Mouse (Mus musculus) limb, embryonic 14.5 days (tissue): ENCODE measurements around the gene Nr5a2. TPM values are rescaled to one million over a fixed set of nuclear protein-coding genes. Genes with fewer than 3 reads are reported as not detected.

Source experiments
- ATAC-seq: fragments of 200-750 bp; cut with Nextera tagmentation; 2 replicates; pipeline ENCODE4 v1.8.0; 2017; ENCODE audit warnings: low read depth, moderate number of reproducible peaks, moderate TSS enrichment; ENCODE audit not compliant: low FRiP score
- DNase-seq: peaks from one replicate; pipeline ENCODE4 v3.0.0-alpha.2; 2015; ENCODE audit warnings: low spot score
- H3K27ac ChIP-seq: fragments of 300-500 bp; sonication (generic); replicated peaks from 2 replicates; pipeline ENCODE4 v1.5.1; 2014; ENCODE audit warnings: low read depth, mild to moderate bottlenecking, low read length, moderate library complexity, mixed read lengths
- H3K27me3 ChIP-seq: fragments of 300-500 bp; sonication (generic); 2 replicates; pipeline ENCODE4 v1.6.1; 2014; ENCODE audit warnings: low read length, mixed read lengths; ENCODE audit not compliant: control insufficient read depth, insufficient read depth
- H3K36me3 ChIP-seq: fragments of 300-500 bp; sonication (generic); 2 replicates; pipeline ENCODE4 v1.6.1; 2014; ENCODE audit warnings: mild to moderate bottlenecking, low read length, moderate library complexity, mixed read lengths; ENCODE audit not compliant: control insufficient read depth, insufficient read depth
- H3K4me1 ChIP-seq: fragments of 300-500 bp; sonication (generic); 2 replicates; pipeline ENCODE4 v1.6.1; 2014; ENCODE audit warnings: antibody characterized with exemption, low read length, mixed read lengths; ENCODE audit not compliant: control insufficient read depth, insufficient read depth
- H3K4me2 ChIP-seq: fragments of 300-500 bp; sonication (generic); replicated peaks from 2 replicates; pipeline ENCODE4 v1.6.1; 2014; ENCODE audit warnings: low read depth, mild to moderate bottlenecking, low read length, moderate library complexity; ENCODE audit not compliant: severe bottlenecking
- H3K4me3 ChIP-seq: fragments of 300-500 bp; sonication (generic); replicated peaks from 2 replicates; pipeline ENCODE4 v1.5.1; 2014; ENCODE audit warnings: low read length
- H3K9ac ChIP-seq: fragments of 300-500 bp; sonication (generic); 2 replicates; pipeline ENCODE4 v1.6.1; 2014; ENCODE audit warnings: mild to moderate bottlenecking, low read depth, low read length, moderate library complexity; ENCODE audit not compliant: severe bottlenecking
- H3K9me3 ChIP-seq: fragments of 300-500 bp; sonication (generic); 2 replicates; pipeline ENCODE4 v1.6.1; 2016; ENCODE audit warnings: low read length; ENCODE audit not compliant: control insufficient read depth
- POLR2A ChIP-seq: fragments of 200-500 bp; IDR thresholded peaks from 2 replicates; pipeline ENCODE4 v1.8.0; 2012; ENCODE audit warnings: inconsistent platforms, mild to moderate bottlenecking, moderate library complexity, borderline replicate concordance; ENCODE audit not compliant: insufficient read depth, insufficient read length; ENCODE audit errors: extremely low read depth
- WGBS: fragments of 180-500 bp; shearing (Covaris S2); extraction: QIAGEN DNeasy Blood & Tissue Kit; methylation state at CpG from one replicate; pipeline ENCODE4 v1.1.7; 2014; 5-methylcytosine and 5-hydroxymethylcytosine counted together
- polyA plus RNA-seq, 2 experiments: library from polyadenylated mRNA; depleted of rRNA in 1 of 2; stranded (reverse) in 1 of 2; unstranded in 1 of 2; fragments of >200 nt; fragmentation: Nextera tagmentation in 1 of 2; extraction: Ambion mirVana in 1 of 2; gene quantifications; 2 replicates each; pipeline versions ENCODE4 v1.2.1 to v1.2.3; 2012 to 2014

Gene Nr5a2
- polyA plus RNA-seq, 2 experiments, result 1.0 to 1.1 TPM

DNA sequence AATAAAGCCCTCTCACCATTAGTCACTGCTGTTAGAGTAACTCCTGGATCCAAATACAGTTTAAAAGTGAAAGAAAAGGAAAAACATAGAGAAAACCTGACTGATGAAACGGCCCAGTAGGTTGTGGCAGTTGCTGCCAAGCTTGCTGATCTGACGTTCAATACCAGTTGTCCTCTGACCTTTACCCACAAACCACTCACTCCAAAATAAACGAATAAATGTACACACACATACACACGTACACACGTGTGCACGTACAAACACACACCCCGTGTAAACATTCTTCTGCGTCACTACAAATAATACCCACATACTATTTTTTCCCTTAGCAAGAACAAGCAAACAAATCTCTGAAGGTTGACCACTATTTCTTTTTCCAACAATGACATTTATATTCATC lies 64.4 kb downstream of the Nr5a2 start:
- ATAC-seq (no peak), DNase-seq (no peak)
- H3K9me3 ChIP-seq, result no peaks in the 10 kb centered on the region
- no peaks in the 10 kb centered on the region for H3K4me1 ChIP-seq
- no peak overlapping the region for H3K4me2 ChIP-seq
- H3K36me3 ChIP-seq, result no peaks in the 10 kb centered on the region
- no peak overlapping the region for H3K9ac ChIP-seq
- WGBS, result 88% methylated on average over 8 of the region's 8 CpGs
- no peaks in the 10 kb centered on the region for H3K27me3 ChIP-seq
- no peak overlapping the region for H3K27ac ChIP-seq
- no peak overlapping the region for H3K4me3 ChIP-seq
- no peak for TF ChIP-seq POLR2A

DNA sequence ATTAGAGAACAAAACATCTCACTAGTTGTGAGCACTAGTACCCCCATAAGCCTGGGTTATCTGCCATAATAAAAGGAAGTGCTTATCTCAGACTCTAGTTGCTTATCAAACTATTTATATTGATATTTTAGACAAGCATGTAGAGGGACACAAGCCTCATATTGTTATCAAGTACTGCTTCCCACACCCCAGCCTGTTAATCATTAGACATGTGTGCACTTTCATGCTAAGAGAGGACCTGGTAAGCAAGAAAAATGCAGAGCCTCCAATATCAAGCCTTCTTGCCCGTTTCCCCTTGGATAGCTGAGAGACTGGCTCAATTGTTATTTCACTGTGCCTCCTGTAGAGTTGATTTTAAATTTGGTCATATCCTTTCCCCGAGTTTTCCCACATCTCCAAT lies 65.5 kb downstream of the Nr5a2 start:
- WGBS, result 62% methylated on average over 2 of the region's 2 CpGs
- Histone ChIP-seq H3K4me1 (no peaks in the 10 kb centered on the region), H3K4me3 (no peak overlapping the region), H3K4me2 (no peak overlapping the region), H3K36me3 (no peaks in the 10 kb centered on the region), H3K9me3 (no peaks in the 10 kb centered on the region), H3K27ac (no peak overlapping the region), H3K9ac (no peak overlapping the region), H3K27me3 (no peaks in the 10 kb centered on the region)
- DNase-seq (no peak), ATAC-seq (no peak)
- no peak for TF ChIP-seq POLR2A

DNA sequence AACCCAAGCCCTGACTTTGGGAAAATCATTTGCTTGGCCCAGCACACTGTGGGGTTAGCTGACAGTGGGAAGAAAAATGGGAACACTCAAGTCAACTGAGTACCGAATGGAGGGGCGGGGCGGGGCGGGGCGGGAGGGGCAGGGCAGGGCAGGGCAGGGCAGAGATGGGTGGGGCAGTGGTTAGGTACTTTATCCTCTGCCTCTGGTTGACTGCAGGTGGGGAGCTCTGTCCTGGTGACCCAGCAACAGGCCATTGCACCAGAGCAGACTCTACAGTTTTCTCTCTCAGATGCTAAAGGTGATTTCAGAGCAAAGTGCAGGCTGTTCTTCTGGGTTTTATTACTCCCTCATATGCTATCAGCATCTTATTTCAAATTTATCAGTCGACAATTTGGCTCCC lies 67.1 kb downstream of the Nr5a2 start:
- DNase-seq (no peak), ATAC-seq (no peak)
- TF ChIP-seq POLR2A, result no peak
- Histone ChIP-seq H3K4me1 (no peaks in the 10 kb centered on the region), H3K27me3 (no peaks in the 10 kb centered on the region), H3K4me3 (no peak overlapping the region), H3K36me3 (no peaks in the 10 kb centered on the region), H3K9ac (no peak overlapping the region), H3K9me3 (no peaks in the 10 kb centered on the region), H3K4me2 (no peak overlapping the region), H3K27ac (no peak overlapping the region)
- 75% methylated on average over 6 of the region's 6 CpGs for WGBS

DNA sequence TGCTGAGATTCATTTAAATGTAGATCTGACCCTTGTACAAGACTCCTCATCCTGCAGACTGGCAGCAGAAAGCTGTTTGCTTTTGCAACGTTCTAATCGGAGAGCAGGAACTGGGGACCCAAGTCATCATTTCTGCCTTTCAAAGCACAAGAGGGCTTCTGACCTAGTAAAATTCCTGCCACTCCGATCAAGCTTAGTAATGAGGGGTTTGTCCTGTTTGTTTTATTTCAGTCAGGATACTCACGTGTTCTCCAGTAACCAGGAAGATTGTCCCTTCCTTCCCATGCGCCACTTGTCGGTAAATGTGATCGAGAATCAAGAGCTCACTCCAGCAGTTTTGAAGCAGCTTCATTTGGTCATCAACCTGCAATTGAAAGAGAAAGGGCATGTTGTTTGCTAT lies 69.8 kb downstream of the Nr5a2 start:
- no peak overlapping the region for H3K4me2 ChIP-seq

DNA sequence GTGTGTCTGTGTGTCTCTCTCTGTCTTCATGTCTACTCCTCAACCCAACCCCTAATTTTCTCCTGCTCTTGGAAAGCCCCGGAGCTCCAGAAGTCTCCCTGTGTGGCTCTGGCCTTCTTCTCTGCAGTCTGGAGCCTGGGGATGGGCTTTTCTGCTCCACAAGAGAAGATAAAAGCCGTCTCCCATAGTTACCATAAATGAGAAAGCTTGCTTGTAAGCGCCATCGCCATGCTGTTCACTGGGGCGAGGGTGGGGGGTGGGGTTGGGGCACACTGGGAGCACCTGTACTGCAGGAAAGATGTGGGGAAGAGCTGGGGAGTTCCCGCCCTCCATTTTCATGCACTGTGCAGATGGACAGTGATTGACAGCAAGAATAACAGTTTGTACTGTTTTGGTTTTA lies 71.5 kb downstream of the Nr5a2 start:
- WGBS, result 79% methylated on average over 6 of the region's 6 CpGs
- Histone ChIP-seq H3K4me2 (no peak overlapping the region), H3K27me3 (no peaks in the 10 kb centered on the region), H3K4me3 (no peak overlapping the region), H3K9ac (no peak overlapping the region), H3K36me3 (no peaks in the 10 kb centered on the region), H3K27ac (no peak overlapping the region), H3K9me3 (no peaks in the 10 kb centered on the region), H3K4me1 (no peaks in the 10 kb centered on the region)
- DNase-seq (no peak), ATAC-seq (no peak)
- no peak for TF ChIP-seq POLR2A

More for the DNA sequence above, 69.8 kb downstream of the Nr5a2 start:
- DNase-seq (no peak), ATAC-seq (no peak)
- Histone ChIP-seq H3K36me3 (no peaks in the 10 kb centered on the region), H3K27ac (no peak overlapping the region), H3K4me1 (no peaks in the 10 kb centered on the region), H3K9ac (no peak overlapping the region), H3K27me3 (no peaks in the 10 kb centered on the region), H3K9me3 (no peaks in the 10 kb centered on the region), H3K4me3 (no peak overlapping the region)
- no peak for TF ChIP-seq POLR2A
- WGBS, result 58% methylated on average over 7 of the region's 7 CpGs

DNA sequence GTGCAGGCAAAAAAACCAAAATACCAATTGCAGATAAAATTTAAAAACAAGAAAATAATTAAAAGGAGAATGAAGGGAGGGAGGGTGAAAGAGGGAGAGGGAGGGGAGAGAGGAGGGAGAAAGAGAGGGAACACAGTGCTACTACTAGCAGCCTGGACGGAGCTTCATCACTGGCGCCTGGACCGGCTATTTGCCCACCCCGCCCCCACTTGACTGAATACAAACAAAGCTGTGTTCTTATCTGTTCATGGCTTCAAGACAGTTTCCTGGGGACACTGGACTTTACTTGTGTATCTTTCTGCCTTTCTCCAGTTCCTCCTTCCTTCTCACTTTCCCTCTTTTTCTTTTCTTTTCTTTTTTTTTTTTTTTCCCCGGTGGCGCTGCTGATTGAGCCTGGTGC lies 73.6 kb downstream of the Nr5a2 start:
- Histone ChIP-seq H3K27ac (no peak overlapping the region), H3K4me2 (no peak overlapping the region), H3K4me3 (no peak overlapping the region), H3K27me3 (no peaks in the 10 kb centered on the region), H3K9ac (no peak overlapping the region), H3K36me3 (no peaks in the 10 kb centered on the region), H3K4me1 (no peaks in the 10 kb centered on the region), H3K9me3 (no peaks in the 10 kb centered on the region)
- ATAC-seq (no peak), DNase-seq (no peak)
- 52% methylated on average over 6 of the region's 6 CpGs for WGBS
- TF ChIP-seq POLR2A, result no peak
